Mouse (Mus musculus): ENCODE results near the gene Hmcn1.

The Hmcn1 gene

DNA sequence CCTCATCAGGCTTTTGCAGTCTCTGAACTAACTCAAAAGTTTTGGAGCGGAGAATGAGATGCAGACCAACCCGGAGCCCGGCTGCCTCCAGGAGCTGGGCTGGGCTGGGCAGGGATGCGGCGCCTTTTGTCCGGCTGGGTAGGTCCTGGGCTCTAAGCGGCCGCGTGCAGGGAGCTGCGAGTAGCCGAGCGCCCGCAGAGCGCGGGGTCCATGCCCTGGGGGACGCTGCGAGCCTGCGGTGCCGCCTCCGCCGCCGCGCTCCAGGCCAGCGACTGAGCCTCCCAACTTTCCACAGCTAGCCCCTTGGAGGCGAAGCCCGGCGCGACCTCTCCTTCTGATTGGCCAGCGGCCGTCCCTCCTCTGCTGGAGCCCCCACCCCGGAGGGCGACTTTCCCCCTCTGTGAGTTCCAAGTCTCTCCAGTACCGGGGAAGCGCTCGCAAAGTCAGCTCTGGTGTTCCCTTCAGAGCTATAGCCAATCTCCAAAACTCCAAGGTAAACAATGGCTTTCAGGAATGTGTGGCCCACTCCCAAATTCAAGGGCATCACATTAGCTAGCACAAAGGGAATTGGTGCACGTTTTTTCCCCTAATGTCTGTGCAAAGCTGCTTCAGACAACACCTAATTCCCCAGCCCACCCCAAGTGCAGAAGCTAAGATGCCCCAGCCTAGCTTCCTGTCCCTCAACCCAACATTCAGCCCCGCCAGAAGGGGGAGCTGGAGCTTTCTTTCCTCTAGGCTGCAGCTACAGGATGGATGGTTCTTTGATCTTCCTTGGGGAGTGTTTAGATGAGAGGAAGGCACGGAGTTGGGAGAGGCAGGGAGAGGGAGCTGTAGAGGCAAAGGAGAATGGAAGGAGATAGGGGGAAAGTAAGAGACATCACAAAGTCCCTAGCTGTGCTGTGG, at the start of gene Hmcn1:
Hmcn1 (minus strand) TSS at position 274 of the 903 bp plus-strand sequence.
- DNase-seq: peak; percentile 89

DNA sequence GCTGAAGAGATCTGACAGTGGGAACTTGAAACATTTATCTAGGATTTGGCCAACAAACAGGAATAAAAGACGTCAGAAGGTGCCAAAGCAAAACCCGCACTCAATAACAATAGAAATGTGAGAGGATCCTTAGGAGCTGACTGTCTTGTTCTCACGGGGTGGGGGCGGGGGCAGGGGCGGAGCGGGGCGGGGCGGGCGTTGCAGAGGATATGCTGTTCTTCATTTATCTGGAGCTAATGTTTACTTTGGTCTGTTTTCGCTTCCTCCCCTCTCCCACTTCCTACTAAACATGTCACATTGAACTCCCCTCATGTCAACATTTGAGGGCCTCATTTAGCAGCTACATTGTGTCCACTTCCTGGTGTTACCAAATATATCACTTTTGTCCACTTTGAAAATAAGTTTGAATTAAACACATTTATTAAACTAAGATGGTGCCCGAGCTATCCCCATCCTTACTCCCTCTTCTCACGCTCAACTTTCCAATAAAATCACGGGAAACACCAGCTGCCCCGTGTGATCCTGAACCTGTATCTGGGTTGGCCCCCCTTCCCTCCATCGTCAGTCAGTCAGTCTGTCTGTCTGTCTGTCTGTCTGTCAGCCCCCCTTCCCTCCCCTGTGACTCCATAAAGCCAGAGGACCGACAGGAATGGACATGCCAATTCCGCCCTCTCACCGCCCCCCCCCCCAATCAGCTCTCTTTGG, 47.9 kb upstream of the Hmcn1 start:
- peak; percentile 58 for DNase-seq

DNA sequence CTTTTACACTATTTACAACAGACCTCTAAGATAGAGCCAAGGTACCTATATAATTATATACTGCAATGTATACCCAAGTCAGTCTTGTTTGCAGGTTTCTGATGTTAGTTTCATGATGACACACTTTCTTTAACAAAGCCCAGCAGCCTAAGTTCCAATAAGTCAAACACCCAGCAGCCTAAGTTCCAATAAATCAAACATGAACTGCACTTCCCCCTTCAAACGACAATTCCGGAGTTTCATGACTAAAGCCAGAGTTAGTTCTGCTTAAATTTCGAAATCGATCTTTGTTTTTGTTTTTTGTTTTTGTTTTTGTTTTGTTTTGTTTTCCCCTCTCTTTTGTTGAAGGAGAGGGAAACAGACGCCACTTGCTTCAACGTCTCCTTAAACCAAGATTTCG, 47.1 kb upstream of the Hmcn1 start:
- no peak for DNase-seq

DNA sequence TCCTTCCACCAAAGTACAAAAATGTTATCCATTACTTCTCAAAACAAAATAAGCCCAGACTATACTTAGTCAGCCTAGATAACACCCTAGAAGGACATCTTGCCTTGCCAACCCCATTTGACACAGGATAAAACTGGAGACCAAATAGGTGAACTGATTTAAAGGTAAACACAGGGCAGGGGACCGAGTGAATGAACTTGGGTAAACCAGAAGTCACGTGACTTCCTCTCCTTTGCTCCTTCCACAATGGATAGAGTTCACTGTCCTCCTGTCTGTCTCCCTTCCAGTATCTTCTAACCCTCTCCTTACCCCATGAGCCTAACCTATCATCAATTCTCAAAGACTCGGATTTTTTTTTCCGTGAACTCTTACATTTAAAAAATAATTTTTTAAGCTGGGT, 46.0 kb upstream of the Hmcn1 start:
- DNase-seq: no peak

DNA sequence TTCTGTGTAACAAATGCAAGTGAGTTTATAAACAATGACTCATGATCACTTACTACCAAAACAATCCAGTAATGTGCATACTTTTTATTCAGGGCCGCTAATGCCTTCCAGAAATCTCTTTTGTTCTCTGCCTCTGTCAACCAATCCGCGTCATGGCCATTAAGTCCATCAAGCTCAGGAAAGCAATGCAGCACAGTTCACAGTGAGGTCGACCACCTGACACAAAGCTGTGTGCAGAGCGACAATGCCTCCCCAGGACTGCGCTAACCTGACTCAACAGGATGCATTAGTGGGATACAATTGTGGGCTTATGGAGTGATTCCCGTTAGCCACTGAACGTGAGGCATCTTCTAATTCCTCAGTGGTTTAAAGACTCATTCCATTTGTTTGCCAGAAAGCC, 45.3 kb upstream of the Hmcn1 start:
- no peak for DNase-seq

DNA sequence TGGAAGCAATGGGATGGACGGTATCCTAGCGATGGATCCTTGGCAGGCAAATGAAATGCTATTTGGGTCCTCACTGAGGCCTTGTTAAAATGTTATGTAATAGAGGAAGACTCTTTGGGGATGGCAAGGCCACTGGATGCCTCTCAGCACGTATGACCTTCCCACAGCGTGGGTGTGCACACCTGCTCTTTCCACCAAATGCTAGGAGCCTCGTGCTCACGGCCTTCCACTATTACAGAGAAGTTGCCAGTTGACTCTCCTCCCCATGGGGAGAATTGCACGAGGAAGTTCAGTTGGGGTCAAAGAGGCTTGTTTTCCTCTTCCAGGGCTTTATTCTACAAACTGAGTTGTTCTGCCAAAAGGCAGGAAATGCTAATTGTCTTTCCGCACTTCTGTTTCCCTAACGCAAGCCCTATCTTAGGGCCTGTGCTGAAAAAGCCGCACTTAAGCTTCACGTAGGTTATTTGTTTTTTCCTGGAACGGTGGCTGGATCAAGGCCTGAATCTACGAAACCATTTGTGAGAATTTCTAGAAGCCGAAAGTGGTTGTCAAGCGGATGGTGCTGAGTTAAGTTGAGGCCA, 43.3 kb upstream of the Hmcn1 start:
- DNase-seq: peak; percentile 40

DNA sequence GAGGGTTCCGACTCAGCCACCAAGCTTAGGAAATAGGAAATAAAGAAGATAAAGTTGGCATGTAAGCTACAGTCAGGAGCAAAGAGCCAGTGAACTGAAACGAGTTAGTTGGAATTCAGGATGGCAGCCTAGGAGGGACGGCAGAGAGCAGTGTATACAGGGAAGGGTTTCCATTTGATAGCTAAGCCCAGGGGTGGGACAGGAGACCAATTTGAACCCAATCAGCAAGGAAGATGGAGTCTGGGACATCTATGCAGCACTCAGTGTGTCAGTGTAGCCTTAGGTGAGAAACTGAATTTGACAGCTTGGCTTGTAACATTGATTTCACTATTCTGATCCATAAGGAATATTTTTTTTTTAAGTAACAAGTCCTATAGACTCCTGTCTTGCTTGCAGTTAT, 42.5 kb upstream of the Hmcn1 start:
- DNase-seq: no peak

DNA sequence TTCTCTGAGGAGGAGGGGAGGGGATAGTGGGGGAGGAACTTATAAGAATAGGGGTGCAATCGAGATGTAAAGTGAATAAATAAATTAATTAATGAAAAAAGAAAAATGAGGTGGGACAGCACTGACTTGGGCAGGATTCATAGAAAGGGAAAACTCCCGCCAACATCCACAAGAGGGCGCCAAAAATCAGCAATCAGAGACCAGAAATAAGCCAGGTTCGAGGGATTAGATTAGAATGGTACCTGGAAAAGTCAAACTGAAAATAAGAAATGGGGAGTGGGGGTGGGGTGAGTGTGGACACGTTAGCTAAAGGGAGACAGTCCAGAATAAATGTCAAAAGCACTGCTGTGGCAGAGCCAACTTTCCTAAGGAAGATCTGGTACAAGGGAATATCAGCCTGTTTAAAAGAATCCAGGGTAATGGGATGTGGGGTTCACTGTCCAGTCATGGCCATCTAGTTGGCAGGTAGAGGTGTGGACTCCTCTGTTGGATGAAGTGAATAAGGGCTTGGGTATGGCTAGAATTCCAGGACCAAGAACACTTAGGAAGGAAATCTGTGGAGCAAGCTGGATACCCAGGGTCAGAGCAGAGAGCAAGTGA, 41.9 kb upstream of the Hmcn1 start:
- DNase-seq: peak; percentile 86

DNA sequence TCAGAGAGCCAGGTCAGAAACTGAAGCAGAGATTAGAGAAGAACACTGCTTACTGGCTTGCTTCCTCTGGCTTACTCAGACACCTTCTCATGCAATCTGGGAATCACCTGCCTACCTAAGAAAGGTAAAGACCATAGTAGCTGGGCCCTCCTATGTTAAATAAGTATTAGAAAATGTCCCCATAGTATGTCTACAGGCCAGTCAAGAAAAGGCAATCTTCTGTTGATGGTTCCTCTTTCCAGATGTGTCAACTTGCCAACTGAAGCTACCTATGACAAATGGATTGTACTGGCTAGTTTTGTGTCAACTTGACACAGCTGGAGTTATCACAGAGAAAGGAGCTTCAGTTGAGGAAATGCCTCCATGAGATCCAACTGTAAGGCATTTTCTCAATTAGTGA, 40.1 kb upstream of the Hmcn1 start:
- DNase-seq: no peak

DNA sequence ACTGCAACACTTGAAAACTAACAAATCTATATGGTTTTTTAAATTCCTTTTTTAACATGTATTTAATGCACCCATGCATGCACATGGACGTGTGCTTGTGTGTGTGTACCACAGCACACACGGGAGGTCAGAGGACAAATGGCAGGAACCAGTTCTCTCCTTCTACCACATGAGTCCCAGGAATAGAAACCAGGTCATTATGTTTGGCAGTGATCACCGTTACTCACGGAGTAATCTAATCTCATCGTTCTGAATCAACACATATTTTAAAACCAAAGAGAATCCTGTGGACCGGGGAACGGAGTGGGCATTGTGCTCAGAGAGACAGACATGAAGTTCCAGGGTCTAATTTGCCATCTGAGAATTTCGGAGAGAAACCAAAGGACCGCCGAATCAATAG, 38.3 kb upstream of the Hmcn1 start:
- DNase-seq: no peak

DNA sequence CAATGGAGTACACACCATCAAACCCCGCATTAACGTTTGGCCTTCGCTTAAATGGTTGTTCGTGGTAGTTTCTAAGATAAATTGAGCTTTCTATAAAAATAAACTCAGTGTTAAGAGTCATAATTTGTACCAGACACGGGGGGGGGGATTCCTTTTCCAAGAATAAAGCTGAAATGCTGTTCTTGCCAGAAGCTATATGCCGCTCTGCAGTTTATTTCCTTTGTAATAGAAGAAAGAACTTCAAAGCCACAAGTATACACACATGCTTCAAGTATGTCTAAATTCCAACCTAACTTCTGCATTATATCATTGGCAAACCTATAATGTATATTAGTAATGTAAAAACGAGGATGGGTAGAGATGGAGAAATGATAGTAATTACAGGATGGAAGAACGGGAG, 37.9 kb upstream of the Hmcn1 start:
- DNase-seq: no peak

DNA sequence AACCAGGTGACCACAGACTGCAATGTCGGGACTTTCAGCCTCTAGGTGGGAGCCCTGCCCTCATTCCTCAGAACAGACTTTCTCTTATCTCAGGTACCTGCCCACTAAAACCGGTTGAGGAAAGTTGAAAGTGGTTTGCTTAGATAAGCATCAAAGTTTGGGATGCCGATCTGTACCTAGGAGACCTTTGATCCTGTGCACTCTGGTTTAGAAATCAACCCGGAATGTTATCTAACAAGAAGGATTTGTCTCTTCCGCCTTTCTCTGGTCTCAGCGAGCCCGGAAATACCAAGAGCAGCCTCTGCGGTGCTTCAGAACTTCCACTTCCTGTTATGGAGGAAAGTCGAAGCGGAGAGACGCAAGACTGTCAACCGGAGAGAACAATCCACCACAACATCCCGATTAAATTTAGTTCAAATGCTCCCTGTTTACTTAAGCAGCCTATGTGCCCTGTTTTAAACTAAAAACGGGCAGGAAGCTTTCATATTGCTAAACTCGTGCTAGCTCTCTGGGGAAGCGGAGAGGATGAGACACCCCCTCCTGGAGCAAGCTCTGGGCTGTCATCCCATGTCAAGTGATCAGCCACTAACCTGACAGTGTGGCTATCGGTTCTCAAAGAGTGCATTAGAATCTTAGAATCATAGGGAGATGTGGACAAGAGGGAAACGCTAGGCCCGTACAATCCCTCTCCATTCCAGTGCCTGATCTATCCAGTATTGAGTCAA, 32.0 kb upstream of the Hmcn1 start:
- DNase-seq: peak; percentile 42

DNA sequence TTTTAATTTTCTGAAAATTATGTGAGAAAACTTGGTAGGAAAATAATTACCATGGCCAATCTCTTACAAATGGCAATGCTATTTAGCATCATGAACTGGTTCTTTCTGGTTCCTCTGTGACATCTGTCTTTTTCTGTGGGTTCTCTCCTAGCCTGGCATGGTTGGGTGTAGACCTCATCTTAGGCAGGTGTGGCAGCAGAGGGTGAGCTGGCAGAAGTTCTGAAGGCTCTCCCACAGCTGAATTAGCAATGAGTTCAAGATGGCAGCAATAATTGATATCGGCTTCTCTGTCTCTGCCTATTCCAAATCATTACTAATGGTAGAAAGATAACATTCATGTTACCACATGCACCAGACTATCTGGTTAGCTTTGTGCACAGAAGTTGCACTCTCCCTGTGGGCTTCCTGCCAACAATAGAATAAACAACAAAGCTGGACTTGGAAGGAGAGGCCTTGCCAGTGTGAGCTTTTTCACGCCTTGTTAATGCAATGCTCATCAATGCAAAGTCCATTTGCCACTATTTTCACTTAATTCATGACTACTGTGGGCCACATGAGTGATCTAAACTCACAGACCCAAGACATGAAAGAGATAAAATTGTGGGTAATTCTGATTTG, 26.1 kb upstream of the Hmcn1 start:
- DNase-seq: no peak

DNA sequence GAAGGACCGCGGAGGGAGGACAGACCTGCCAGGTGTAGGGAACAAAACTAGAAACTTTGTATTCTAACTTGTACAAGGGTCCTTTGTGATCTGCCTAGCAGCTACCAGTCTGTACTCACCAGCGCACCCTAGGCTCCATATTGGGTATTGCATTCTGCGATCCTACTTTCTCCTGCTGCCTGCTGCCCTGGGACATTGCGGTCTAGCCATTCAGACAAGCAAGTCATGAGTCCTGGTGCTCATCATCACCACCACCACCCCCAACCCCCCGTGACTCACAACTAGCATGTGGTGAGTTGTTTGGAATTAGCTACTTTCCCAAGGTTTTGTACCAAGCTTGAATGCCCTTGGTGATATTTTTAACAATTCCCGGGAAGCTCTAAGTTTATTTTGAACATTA, 17.8 kb upstream of the Hmcn1 start:
- peak; percentile 85 for DNase-seq

DNA sequence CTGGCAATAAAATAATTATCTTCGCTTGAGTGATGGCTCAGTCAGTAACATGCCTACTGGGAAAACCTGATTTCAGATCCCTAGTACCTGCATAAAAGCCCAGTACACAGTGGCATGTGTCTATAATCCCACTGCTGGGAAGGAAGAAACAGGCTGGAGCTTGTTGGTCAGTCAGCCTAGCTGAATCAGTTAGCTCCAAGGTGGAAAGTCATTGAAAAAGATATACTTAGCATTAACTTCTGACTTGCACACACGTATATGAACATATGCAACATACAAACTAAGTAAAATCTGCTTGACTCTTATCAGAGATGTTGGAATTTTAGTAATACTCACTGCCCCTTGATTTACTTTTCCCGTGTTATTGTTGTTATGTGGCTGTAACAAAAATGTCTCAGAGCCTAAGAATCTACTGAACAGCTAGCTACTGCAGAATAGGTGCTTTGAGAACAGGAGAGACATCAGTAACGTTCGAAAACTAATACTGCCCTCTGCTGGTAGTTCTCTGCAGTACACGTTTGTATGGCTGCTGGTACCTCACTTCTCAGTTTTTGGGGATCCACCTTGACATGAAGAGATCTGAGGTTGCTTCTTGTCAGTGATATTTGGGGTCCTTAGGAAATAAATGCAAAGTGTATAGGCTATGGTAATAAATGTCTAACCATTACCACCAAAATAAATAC, 16.0 kb upstream of the Hmcn1 start:
- DNase-seq: peak; percentile 80

DNA sequence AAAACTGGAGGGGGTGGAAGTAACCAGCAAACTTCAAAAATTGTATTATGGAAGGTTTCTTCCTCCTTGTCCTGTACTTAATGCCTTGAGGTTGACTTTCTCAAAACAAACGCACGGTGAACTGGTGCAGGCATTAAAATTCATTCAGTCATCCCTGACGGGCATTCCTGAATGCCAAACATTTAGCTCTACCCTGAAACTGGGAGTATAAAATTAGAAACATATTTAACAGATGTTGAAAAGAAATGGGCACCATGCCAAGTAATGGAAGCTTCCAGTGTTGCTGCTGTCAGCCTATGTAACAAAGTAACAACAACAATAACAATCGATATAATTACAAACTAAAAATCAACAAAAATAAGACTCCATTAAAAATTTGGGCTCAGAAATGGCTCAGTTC, 14.5 kb upstream of the Hmcn1 start:
- no peak for DNase-seq

DNA sequence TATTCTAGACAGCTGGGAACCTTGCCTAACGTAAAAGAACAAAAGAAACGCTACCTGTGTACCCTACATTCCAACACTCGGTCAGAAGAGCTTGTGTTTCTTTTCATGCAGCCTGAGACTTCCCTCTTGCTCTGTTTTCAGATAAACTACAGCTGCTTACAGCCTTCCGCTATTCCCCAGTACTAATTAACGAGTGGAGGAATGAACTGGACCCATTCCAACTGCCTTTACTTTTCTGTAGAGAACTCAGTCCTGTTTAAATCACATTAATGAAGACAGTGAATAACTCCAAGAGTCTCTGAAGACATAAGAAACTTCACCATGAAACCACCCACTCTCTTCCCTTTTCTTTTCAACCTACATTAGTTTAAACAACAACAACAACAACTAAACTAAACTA, 10.8 kb upstream of the Hmcn1 start:
- DNase-seq: no peak

DNA sequence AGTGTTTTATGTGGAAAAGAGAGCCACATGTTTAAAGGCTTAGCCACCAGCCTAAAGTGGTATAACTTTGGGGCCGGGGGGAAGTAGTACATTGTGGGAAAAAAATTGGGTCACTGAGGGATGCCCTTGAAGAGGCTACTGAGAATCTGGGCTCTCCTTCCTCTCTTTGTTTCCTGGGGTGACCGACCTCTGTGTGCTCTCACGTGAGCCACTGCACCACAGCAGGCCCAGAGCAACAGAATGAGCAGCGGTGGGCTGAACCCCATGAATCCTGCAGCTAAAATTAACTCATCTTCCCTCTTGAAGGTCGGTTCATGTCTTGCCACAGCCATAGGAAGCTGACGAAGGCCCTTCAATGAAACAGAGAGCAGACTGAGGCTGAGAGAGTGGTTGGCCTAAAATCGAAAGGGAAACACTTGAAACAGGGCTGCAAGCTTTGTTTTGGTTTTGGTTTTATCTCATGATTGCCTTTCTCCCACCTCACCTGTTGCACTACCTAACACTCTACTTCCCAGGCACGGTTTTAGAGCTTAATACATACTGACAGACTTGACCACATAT, 8.7 kb upstream of the Hmcn1 start:
- DNase-seq: no peak

DNA sequence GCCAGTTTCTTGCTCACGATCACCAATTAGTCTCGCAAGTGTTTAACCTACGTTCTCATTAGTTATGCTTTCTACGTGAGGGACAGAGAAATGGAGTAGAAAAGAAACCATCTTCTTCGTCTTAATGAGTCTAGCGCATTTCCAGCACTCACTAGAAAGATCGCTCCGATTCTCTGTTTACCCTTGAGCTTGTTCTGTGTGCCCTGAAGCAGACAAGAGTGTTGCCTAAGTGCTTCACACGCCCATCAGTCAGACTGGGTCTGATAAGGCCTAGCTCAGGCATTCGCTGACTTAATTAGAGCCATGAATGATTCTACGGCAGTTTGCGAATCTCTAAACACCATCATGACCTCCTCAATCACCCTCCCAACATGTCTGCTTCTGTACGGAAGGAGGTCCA, 7.5 kb upstream of the Hmcn1 start:
- DNase-seq: no peak

DNA sequence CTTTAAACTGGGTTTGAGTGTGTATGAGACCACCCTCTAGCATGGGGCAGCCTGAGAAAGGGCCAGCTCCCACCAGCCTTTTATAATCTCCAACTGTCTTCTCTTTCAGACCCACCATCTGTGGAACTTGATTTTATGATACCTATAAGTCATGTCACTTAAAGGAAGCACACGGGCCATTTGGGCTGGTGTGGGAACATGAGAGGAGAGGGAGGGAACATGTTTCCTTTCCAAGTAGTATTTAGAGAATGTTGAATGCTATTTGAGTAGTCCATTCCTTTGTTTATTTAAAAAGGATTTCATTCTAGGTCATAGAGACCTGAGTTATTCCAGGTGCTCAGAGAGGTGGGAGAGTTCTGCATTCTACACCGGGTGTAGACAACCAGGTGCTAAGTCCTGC, 1.4 kb upstream of the Hmcn1 start:
- no peak for DNase-seq

DNA sequence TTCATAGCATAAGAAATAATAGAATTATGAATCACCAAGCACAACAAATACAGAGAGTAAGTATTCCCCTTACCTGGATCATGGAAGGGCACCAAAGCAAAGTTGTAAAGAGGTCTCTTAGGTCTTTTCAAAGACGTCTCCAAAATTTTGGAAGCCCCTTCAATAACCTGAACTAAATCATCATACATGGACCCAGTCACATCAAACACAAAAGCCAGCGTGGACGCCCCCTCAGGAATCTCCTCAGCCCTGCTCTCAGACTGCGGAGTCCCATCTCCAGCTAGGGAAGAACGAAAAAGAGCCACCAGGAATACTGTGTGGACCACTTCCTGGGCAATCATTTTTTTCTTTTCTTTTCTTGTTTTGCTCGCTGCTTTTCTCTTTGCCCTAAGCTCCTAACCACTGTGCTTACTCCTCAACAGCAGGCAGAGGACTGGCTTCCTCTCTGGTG, 499 bp downstream of the Hmcn1 start:
- no peak for DNase-seq
